Mouse (Mus musculus): ENCODE measurements around the gene Nbeal2. TPM values are rescaled to one million over a fixed set of nuclear protein-coding genes. Genes with fewer than 3 reads are reported as not detected.

The Nbeal2 gene
- polyA plus RNA-seq (2016; fragmentation: Nextera tagmentation; extraction: Ambion mirVana) = 2.6 and 3.4 TPM in 2 replicates

DNA sequence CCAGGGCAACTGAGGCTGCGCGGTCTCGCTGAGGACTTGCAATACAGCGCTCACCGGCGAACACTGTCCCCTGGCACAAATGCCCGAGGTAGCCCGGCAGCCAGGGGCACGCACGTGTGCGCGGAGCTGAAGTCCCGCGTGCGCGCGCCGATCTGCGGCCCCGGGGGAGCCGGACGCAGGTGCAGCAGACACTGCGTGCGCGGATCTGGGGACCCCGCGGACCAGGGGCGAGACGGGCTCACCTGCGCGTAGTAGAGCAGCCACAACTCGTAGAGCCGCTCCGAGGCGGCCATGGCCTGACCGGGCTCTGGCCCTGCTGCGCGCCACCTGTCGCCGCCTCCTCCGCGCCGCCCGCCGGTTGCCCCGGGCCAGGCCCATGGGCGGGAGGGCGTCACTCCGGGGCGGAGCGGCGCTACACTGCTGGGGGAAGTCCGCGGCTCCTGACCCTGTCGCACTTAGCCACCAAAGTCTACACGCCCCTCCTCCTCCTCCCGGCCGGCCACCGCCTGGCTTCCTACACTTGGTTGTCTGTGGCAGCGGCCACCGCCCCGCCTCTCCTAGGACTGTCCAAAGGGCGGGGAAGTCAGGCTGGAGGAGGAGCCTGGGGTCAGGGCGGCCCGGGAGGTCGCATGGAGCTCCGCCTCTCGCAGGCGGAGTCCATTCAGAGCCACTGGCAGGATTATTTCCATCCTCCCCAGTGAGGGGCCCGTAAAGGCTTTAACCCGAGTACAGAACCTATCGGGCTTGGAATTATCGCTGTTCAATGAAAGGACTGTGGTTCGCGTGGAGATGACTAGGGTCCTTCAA, at the start of gene Nbeal2:
Nbeal2 (minus strand) TSS at position 507 of the 807 bp plus-strand sequence.
- Histone ChIP-seq H3K36me3 (no peaks in the 10 kb centered on the region), H3K4me2 (replicated peaks) (peak within 1 kb of the TSS; percentile 98), H3K27me3 (peaks cover 33% of the 10 kb centered on the region), H3K27ac (replicated peaks) (peak within 1 kb of the TSS; percentile 1; the same call in 1 of the 2 replicates), H3K9ac (replicated peaks) (peak within 1 kb of the TSS; percentile 66), H3K4me1 (peaks cover 59% of the 10 kb centered on the region), H3K9me3 (no peaks in the 10 kb centered on the region), H3K4me3 (peak within 1 kb of the TSS; percentile 74)
- WGBS = under 1% methylated on average over 71 of the region's 75 CpGs
- ATAC-seq (ENCODE audit: low FRiP score, low read depth) = peak; percentile 76

DNA sequence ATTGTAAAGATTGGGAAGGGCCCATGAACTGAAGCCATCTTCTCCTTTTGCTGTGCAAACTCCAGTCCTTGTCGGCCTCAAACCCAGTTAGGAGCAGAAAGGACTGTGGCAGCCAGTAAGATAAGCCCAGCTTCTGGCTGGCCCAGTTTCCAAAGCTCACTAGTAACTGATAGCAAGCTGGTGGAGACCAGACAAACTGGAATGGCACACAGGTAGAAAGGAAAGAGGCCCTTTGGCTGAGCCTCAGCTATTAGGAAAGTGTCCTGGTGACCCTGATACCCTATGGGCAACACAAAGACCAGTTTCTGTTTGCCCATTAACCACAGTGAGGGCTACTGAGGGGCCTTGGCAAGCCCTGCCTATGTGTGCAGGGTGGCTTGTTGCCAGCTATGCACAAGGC, 48.9 kb upstream of the Nbeal2 start:
- Histone ChIP-seq H3K36me3 (0 out of 2 replicates have a peak, but pooled peaks cover 1% of the 10 kb centered on the region), H3K27me3 (no peaks in the 10 kb centered on the region)
- WGBS = 93% methylated on average over 1 of the region's 1 CpGs

DNA sequence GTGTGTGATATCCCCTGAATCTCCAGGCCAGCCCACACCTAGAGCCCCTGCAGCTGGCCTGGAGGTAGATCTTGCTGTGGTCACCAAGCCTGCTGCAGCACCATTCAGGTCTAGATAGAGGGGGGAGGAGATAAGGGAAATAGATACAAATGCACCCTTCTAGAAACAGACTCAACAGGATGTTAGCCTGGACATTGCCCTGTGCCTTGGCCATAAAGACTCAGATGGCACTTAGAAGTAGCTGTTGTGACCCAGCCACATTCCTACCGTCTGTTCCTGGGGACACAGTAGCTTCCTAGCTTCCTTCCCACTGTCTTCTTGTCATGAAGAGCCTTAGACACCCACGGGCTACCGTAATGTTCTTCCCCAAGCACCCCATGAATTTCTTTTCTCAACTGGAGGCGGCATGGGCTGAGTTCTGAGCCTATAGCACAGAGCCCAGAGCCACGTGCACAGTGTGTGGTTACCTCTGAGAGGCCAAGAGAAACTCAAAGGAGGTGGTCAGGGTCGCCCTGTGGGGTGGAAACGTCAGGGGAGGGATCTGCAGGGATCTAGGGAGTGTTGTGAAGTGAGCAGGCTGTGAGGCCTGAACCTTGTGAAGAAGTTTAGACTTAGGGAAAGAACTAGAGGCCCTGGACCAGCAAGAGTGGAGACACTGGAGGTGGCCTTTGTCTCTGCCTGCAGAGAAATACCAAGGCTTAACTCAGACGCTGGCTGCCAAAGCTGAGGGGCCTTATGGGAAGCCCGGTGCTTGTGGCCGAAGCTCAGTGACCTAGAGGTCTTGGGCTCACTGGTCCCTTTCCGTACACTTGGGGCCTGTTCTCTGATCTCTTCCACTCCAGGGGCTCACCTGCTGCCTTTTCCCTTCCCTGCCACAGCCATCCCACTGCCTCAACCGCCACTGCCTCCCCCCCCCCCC, 47.4 kb upstream of the Nbeal2 start:
- no peak overlapping the region for H3K9ac ChIP-seq (replicated peaks)
- WGBS = 75% methylated on average over 11 of the region's 12 CpGs
- no peak overlapping the region for H3K4me3 ChIP-seq
- no peak for ATAC-seq (ENCODE audit: low FRiP score, low read depth)
- no peak overlapping the region for H3K4me2 ChIP-seq (replicated peaks)
- no peak overlapping the region for H3K27ac ChIP-seq (replicated peaks)
- no peaks in the 10 kb centered on the region for H3K27me3 ChIP-seq
- 0 out of 2 replicates have a peak, but pooled peaks cover under 1% of the 10 kb centered on the region for H3K36me3 ChIP-seq
- no peaks in the 10 kb centered on the region for H3K9me3 ChIP-seq
- no peaks in the 10 kb centered on the region for H3K4me1 ChIP-seq

More for the DNA sequence above, 48.9 kb upstream of the Nbeal2 start:
- ATAC-seq (ENCODE audit: low FRiP score, low read depth) = no peak
- Histone ChIP-seq H3K4me1 (no peaks in the 10 kb centered on the region), H3K4me3 (no peak overlapping the region), H3K27ac (replicated peaks) (no peak overlapping the region), H3K9ac (replicated peaks) (no peak overlapping the region), H3K9me3 (no peaks in the 10 kb centered on the region), H3K4me2 (replicated peaks) (no peak overlapping the region)

DNA sequence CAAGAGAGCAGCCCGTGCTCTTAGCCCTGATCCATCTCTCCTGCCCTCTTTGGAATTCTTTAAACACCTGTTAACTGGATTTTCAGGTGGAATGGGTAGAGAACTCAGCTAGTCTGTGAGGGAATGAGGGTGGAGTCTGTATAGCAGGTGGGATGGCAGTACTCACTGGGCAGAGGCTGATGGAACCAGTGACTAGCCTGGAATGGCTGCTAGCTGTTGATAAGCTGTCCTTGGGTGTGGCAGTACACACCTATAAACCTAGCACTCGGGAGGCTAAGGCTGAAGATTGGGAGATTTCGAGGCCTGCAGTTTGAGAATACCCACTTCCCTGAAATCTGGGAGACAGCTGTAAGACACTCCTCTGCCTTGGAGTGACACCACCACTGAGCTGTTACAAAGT, 45.6 kb upstream of the Nbeal2 start:
- Histone ChIP-seq H3K4me2 (replicated peaks) (no peak overlapping the region), H3K9ac (replicated peaks) (no peak overlapping the region), H3K9me3 (no peaks in the 10 kb centered on the region), H3K4me1 (no peaks in the 10 kb centered on the region), H3K27ac (replicated peaks) (no peak overlapping the region), H3K27me3 (no peaks in the 10 kb centered on the region), H3K36me3 (peaks cover 12% of the 10 kb centered on the region; the same call in 1 of the 2 replicates), H3K4me3 (no peak overlapping the region)
- WGBS = 91% methylated on average over 3 of the region's 3 CpGs
- ATAC-seq (ENCODE audit: low FRiP score, low read depth) = no peak

DNA sequence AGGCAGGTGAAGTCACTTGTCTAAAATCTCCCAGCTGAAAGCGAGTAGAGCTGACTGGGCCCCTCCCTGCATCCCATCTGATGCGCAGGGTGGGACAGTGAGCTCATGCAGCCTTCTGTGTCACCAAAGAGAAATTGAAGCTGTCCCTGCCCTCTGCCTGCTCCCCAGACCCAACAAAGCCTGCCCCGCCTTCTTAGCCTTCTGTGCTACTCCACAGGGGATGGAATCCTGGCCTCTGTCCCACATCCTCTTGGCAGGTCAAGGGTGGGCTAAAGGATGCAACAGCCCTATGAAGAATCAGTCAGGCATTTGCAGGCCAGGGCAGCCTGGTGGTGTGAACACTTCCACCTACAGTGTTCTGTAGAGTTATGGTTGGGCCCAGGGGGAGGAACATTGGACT, 43.5 kb upstream of the Nbeal2 start:
- no peak overlapping the region for H3K4me3 ChIP-seq
- no peaks in the 10 kb centered on the region for H3K4me1 ChIP-seq
- H3K9ac ChIP-seq (replicated peaks) = no peak overlapping the region
- no peak overlapping the region for H3K27ac ChIP-seq (replicated peaks)
- H3K36me3 ChIP-seq = peaks cover 18% of the 10 kb centered on the region; the same call in 1 of the 2 replicates
- no peaks in the 10 kb centered on the region for H3K9me3 ChIP-seq
- no peaks in the 10 kb centered on the region for H3K27me3 ChIP-seq
- no peak overlapping the region for H3K4me2 ChIP-seq (replicated peaks)
- 85% methylated on average over 3 of the region's 3 CpGs for WGBS
- no peak for ATAC-seq (ENCODE audit: low FRiP score, low read depth)

DNA sequence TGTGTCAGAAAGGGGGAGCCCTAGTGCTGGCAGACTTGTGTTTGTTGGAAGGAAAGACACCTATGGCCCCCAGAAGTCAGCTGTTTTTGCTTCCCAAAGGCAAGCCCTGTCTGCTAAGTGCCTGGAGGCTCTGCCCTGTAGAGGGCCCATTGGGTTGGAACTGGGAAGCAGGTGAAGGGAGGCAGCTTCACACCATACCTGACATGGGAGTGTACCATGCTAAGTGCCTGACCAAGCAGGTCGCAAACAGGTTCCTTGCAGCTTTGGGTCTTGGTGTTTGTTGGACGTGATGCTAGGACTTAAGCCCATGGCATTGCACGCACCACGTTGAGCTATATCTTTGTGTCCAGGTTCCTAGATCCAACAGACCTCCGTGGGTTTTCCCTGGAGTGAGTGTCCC, 42.5 kb upstream of the Nbeal2 start:
- Histone ChIP-seq H3K4me3 (no peak overlapping the region), H3K9me3 (no peaks in the 10 kb centered on the region), H3K36me3 (peaks cover 18% of the 10 kb centered on the region; the same call in 1 of the 2 replicates), H3K4me2 (replicated peaks) (no peak overlapping the region), H3K9ac (replicated peaks) (no peak overlapping the region), H3K27me3 (no peaks in the 10 kb centered on the region), H3K4me1 (no peaks in the 10 kb centered on the region), H3K27ac (replicated peaks) (no peak overlapping the region)
- 96% methylated on average over 5 of the region's 5 CpGs for WGBS
- ATAC-seq (ENCODE audit: low FRiP score, low read depth) = no peak

DNA sequence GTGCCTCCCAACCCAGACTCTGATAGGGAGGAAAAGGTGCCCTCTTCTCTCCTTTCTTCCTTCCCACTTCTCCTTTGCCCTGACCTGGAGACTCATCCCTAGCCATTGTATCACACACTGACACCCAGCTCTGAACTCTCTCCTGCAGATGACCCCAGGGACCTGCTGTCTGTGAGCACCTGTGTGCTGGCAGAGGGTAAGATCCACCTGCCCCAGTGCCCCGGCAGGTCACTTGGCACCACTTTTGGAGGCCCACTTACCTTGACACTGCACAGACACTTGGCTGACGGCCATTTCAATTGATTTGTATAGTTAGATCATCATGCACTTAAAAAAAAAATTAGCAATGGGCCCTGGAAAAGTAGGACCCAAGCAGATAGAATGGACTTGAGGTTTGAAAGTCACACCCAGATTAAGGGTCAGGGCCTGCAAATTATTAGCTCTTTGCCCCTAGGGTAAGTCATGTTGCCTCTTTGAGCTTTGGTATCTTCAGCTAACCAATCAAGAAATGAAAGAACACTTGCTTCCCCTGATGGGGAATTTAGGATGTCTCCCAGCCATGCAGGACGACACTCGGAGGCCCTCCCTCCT, 41.3 kb upstream of the Nbeal2 start:
- peaks cover 18% of the 10 kb centered on the region; the same call in 1 of the 2 replicates for H3K36me3 ChIP-seq
- no peak for ATAC-seq (ENCODE audit: low FRiP score, low read depth)
- H3K9me3 ChIP-seq = no peaks in the 10 kb centered on the region
- H3K9ac ChIP-seq (replicated peaks) = no peak overlapping the region
- no peaks in the 10 kb centered on the region for H3K27me3 ChIP-seq
- no peak overlapping the region for H3K4me2 ChIP-seq (replicated peaks)
- no peak overlapping the region for H3K27ac ChIP-seq (replicated peaks)
- whole genome bisulfite sequencing = 90% methylated on average over 4 of the region's 4 CpGs
- no peaks in the 10 kb centered on the region for H3K4me1 ChIP-seq
- no peak overlapping the region for H3K4me3 ChIP-seq

DNA sequence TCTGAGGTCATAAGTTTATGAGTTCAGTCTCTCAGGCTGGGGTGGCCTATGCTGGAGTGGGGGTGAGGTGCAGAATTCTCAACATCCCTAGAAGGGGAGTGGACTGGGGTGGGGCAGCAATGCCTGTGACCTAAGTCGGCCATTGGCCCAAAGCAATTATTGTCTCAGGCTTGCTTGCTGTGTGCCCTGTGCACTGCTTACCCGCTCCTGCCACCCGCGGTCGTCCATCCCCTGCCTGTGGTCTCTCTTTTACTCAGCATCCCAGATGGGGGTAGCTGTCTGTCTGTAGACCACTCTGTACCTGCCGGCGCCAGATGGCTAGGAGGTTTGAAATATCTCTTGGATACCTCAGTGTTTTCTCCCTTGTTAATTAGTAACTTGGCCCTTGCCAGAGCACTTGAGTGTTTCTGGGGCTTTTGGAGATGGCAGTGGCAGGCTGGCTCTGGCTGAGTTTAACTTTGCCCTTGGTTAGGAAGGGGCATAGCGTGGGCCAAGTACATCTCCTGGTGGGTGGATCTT, 35.4 kb upstream of the Nbeal2 start:
- Histone ChIP-seq H3K36me3 (peaks cover 3% of the 10 kb centered on the region; the same call in 1 of the 2 replicates), H3K27me3 (no peaks in the 10 kb centered on the region), H3K9ac (replicated peaks) (no peak overlapping the region), H3K4me1 (peaks cover 14% of the 10 kb centered on the region), H3K4me3 (no peak overlapping the region), H3K9me3 (no peaks in the 10 kb centered on the region), H3K27ac (replicated peaks) (no peak overlapping the region), H3K4me2 (replicated peaks) (no peak overlapping the region)
- 87% methylated on average over 8 of the region's 8 CpGs for WGBS
- no peak for ATAC-seq (ENCODE audit: low FRiP score, low read depth)

DNA sequence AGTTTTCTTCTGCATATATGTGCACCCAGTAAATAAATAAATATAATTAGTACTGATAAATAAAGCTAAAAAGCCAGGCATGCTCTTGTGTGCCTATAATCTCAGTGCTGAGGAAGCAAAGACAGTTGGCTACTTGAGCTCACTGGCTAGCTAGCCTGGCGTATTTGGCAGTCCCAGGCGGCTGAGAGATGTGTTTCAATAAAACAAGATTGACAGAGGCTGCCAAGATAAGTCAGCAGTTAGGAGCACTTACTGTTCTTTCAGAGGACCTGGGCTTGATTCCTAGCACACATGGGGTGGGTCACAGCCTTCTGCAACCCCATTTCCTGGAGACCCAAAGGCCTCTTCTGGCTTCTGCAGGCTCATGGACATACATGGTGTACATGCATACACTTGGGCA, 33.9 kb upstream of the Nbeal2 start:
- Histone ChIP-seq H3K4me1 (peaks cover 28% of the 10 kb centered on the region), H3K27me3 (no peaks in the 10 kb centered on the region), H3K27ac (replicated peaks) (no peak overlapping the region), H3K4me3 (no peak overlapping the region), H3K9me3 (no peaks in the 10 kb centered on the region), H3K36me3 (no peaks in the 10 kb centered on the region), H3K4me2 (replicated peaks) (no peak overlapping the region), H3K9ac (replicated peaks) (no peak overlapping the region)
- ATAC-seq (ENCODE audit: low FRiP score, low read depth) = no peak
- WGBS = 89% methylated on average over 2 of the region's 2 CpGs

DNA sequence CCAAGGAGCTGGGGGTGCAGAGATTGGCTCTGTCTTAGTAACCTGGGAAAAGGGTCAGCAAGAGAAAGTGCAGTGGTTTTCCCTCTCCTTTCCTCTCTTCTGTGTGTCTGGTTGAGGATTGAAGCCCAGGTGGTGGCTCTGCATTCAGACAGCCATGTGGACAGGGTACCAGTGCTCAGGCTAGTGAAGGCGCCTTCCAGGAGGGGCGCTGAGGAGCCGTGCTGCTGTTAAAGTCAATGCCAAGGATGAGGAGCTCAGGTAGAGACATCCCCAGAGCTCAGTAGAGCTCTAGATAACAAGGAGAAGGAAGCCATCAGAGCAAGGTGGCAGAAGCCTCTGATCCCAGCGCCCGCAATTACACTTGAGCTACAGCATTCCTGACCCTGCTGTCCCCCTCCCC, 33.1 kb upstream of the Nbeal2 start:
- no peak overlapping the region for H3K4me3 ChIP-seq
- H3K9ac ChIP-seq (replicated peaks) = no peak overlapping the region
- ATAC-seq (ENCODE audit: low FRiP score, low read depth) = no peak
- H3K27ac ChIP-seq (replicated peaks) = no peak overlapping the region
- 65% methylated on average over 5 of the region's 5 CpGs for WGBS
- H3K9me3 ChIP-seq = no peaks in the 10 kb centered on the region
- no peaks in the 10 kb centered on the region for H3K36me3 ChIP-seq
- no peak overlapping the region for H3K4me2 ChIP-seq (replicated peaks)
- peaks cover 34% of the 10 kb centered on the region for H3K4me1 ChIP-seq
- no peaks in the 10 kb centered on the region for H3K27me3 ChIP-seq

DNA sequence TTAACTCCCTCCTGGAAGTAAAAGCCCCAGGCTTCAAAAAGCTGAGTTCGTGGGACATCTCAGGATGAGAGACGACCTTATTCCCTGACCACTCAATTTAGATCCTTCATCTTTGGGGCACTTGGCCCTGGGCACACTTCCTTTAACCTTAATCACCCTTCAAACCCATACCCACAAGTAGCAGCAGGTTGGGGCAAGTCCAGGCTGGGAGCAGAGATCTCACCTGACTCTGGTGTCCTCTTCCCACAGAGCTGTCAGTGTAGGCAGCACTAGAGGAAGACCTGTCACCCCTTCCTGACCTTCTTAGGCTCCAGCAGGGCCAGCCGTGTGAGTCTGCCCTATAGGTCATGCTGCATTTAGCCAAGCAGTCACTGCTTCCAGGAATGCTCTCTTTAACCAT, 32.5 kb upstream of the Nbeal2 start:
- Histone ChIP-seq H3K36me3 (no peaks in the 10 kb centered on the region), H3K27ac (replicated peaks) (no peak overlapping the region), H3K4me2 (replicated peaks) (no peak overlapping the region), H3K9me3 (no peaks in the 10 kb centered on the region), H3K9ac (replicated peaks) (no peak overlapping the region), H3K27me3 (no peaks in the 10 kb centered on the region), H3K4me3 (no peak overlapping the region), H3K4me1 (peaks cover 39% of the 10 kb centered on the region)
- no peak for ATAC-seq (ENCODE audit: low FRiP score, low read depth)
- WGBS = 63% methylated on average over 3 of the region's 3 CpGs
